Mouse (Mus musculus): ENCODE measurements at regions not wholly inside any gene's neighbourhood (a gene's known extent, or its start where the extent isn't known, plus 50 kb on each side); places are given as distances from the start of the nearest gene placed in this dataset.

DNA sequence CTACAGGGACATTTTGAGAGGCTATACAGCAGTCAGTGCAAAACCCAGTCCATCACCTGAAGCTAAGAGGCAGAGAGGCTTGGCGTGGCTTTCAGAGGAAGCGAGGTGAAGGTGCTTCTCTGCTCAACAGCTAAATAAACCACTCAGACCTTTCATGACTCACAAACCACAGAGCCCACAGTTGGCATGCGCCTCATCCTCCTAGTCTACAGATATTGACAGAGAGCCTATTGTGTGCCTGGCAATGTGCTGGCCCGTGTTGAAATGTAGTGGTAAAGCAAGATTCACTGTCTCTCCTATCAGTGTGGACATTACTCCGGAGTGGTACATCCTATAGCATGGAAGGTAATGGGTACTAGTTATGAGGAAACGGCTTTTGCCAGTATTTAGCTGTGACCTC is 61.9 kb upstream of the Ado start:
- in situ Hi-C loops (cut with MboI, MseI): loop anchor here (5.0 kb wide), 1 partner anchor 107 kb away; no protein-coding TSS in a partner anchor

DNA sequence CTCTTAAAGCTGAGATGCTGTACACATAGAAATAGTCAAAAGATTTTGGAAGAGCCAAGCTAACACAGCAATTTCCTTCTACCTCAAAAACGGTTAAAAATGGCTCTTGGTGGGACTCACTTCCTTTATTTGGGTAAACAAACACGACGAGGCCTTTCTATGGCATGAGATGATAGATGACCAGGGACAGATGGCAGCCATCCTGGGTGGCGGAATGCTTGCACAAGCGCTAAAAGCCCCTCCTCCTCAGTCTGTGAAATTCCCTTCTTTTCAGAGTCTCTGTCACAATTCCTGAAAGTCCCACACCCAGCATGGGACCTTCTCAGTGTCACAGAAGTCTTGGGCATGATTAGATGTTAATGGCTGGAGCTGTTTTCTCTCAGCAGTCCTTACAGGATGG is 59.3 kb upstream of the Ado start:
- in situ Hi-C loops (cut with MboI, MseI): loop anchor here (5.0 kb wide), 1 partner anchor 44 kb away; no protein-coding TSS in a partner anchor

DNA sequence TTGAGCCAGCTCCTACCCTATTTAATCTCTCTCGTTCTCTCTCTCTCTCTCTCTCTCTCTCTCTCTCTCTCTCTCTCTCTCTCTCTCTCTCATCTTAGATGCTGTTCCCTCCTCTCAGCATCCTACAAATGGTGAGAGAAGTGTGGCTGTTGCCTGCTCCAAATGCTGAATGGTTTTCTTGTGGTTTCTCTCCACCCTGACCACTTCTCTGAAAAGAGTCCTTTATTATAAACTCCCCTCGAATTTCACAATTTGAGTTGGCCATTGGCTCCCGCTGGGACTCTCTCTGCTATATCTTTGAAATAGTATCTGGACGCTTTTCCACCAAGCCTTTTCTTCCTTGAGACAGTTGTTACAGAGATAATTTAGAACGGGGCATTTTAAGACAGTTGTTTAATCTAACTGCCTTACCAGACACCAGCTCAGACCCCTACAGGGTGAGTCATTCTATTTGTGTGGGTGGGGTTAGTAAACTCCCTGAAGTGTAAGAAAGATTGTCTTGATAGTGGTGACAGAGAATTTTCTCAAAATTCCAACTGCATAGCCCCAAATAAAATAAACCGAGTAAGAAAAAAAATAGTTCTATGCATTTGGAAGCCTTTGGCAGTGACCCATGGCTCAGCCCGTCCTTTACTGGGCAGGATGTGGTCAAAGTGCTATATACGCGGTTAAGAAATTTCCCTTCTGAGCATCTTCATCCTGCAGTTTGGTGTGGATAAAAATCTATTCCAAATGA is 58.7 kb upstream of the Ado start:
- in situ Hi-C loops (cut with MboI, MseI): loop anchor here (5.0 kb wide), 1 partner anchor 45 kb away; no protein-coding TSS in a partner anchor

DNA sequence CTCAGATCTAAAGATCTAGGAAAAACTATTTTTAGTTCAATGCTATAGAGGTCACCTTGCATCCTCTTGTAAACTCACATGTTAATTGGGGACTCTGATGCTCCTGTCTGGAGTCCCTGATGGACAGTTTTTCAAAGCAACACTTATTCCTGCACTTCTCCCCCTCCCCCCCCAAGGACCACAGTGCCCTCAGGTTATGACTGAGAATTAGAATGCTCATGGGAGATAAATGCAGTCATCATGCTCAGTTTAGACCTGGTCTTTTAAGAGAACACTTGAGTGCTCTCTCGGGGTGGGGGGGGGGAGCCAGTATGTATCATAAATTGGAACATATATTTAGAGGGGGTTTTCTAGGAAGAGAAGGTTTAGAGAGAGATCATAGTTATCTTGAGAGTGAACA is 58.0 kb upstream of the Ado start:
- in situ Hi-C loops (cut with MboI, MseI): loop anchor here (5.0 kb wide), 1 partner anchor 46 kb away; no protein-coding TSS in a partner anchor

DNA sequence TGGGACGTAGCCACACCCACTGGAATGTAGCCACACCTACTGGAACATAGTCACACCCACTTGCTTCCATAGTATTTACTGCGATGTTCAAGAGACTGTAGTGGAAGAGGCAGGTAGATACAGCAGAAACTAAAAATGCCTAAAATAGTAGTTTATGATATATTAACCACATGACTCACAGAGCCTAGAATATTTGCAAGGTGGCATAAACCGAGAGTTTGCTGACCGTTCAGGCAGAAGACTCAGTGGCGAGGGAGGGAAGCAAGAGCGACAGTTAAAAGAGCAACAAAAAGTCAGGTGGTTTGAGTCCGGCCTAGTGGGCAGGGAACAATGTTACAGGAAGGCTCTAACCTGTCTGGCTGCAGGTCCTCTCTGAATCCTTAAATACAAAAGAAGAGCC is 50.6 kb upstream of the Ado start:
- in situ Hi-C loops (cut with MboI, MseI): no loop called here

DNA sequence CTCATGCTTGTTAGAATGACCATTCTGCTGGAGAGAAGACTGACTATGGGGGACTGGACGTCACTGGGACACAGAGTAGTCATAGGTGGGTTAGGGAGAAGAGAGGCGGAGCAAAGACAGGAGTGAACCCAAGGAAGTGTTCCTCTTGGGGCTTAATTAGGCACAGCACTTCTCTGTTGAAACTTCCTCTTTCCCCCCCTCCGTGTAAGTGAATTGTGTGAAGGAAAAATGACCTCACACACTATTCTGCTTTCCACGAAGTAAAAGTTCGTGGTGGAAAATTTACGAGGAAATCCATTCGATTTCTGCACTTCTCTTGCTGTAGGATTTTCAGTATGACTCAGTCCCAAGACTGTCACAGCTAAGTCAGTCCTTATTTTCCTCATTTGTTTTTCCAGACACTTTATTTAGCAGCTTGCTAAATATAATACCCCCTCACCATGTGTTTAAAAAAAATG is 49.9 kb upstream of the Ado start:
- in situ Hi-C loops (cut with MboI, MseI): no loop called here

Data from regulatory T cell (primary cell).